Mouse (Mus musculus) embryonic fibroblast, embryonic 13.5 days (primary cell): Measurements from ENCODE around the gene Endou.

Experiments used
- CTCF ChIP-seq: IDR thresholded peaks from 2 replicates; pipeline ENCODE4 v1.5.1; 2011; ENCODE audit warnings: mild to moderate bottlenecking, control low read depth, low read length, moderate library complexity, borderline replicate concordance; ENCODE audit not compliant: insufficient read depth
- POLR2A ChIP-seq: IDR thresholded peaks from 2 replicates; pipeline ENCODE4 v1.6.1; 2011; ENCODE audit warnings: low read depth, mild to moderate bottlenecking, control low read depth, low read length, moderate library complexity

GRCm38 (mm10) chr15:97715083-97715482, 16.1 kb downstream of the Endou start:
- no peak for TF ChIP-seq POLR2A
- no peak for TF ChIP-seq CTCF
